Mouse (Mus musculus) lung, postnatal 25 days (tissue): ENCODE results near the gene Usp15.
A peak's percentile ranks its signal among the peaks of the same experiment; 100 is the strongest.

Source experiments
- DNase-seq: peaks from one replicate; pipeline ENCODE4 v3.0.0; 2022; ENCODE audit warnings: low spot score

Gene Usp15

GRCm38 (mm10) chr10:123175771-123176170 is 21.0 kb downstream of the Usp15 start:
- DNase-seq: no peak

- no peak for DNase-seq
These were observed 25.9 kb downstream of the Usp15 start for GRCm38 (mm10) chr10:123170898-123171297.

GRCm38 (mm10) chr10:123165542-123165941 is 31.3 kb downstream of the Usp15 start:
- no peak for DNase-seq

- DNase-seq: no peak
These were observed 36.3 kb downstream of the Usp15 start for GRCm38 (mm10) chr10:123160508-123160907.

GRCm38 (mm10) chr10:123159316-123159715 is 37.5 kb downstream of the Usp15 start:
- peak; percentile 16 for DNase-seq

GRCm38 (mm10) chr10:123156392-123156791 is 40.4 kb downstream of the Usp15 start:
- DNase-seq: no peak

- peak; percentile 13 for DNase-seq
These were observed 41.0 kb downstream of the Usp15 start for GRCm38 (mm10) chr10:123155764-123156163.

GRCm38 (mm10) chr10:123153321-123153720 is 43.5 kb downstream of the Usp15 start:
- DNase-seq: no peak

- no peak for DNase-seq
These were observed 48.6 kb downstream of the Usp15 start for GRCm38 (mm10) chr10:123148025-123148814.

- DNase-seq: peak; percentile 4
These were observed 49.6 kb downstream of the Usp15 start for GRCm38 (mm10) chr10:123147180-123147579.

- DNase-seq: no peak
These were observed 50.4 kb downstream of the Usp15 start for GRCm38 (mm10) chr10:123146349-123146748.

- DNase-seq: no peak
These were observed 52.5 kb downstream of the Usp15 start for GRCm38 (mm10) chr10:123144256-123144655.

- no peak for DNase-seq
These were observed 54.3 kb downstream of the Usp15 start for GRCm38 (mm10) chr10:123142395-123143050.

GRCm38 (mm10) chr10:123135818-123136217 is 61.0 kb downstream of the Usp15 start:
- DNase-seq: no peak

- no peak for DNase-seq
These were observed 65.3 kb downstream of the Usp15 start for GRCm38 (mm10) chr10:123131487-123131886.

GRCm38 (mm10) chr10:123120666-123121392 is 76.0 kb downstream of the Usp15 start:
- DNase-seq: no peak

- no peak for DNase-seq
These were observed 79.9 kb downstream of the Usp15 start for GRCm38 (mm10) chr10:123116861-123117260.

GRCm38 (mm10) chr10:123113466-123113865 is 83.3 kb downstream of the Usp15 start:
- DNase-seq: no peak

GRCm38 (mm10) chr10:123112787-123113168 is 84.0 kb downstream of the Usp15 start:
- no peak for DNase-seq

- DNase-seq: no peak
These were observed 84.6 kb downstream of the Usp15 start for GRCm38 (mm10) chr10:123112056-123112786.

- DNase-seq: no peak
These were observed 86.2 kb downstream of the Usp15 start for GRCm38 (mm10) chr10:123110548-123110947.

GRCm38 (mm10) chr10:123108527-123108926 is 88.3 kb downstream of the Usp15 start:
- no peak for DNase-seq
